Mouse (Mus musculus) heart, adult 10 weeks (tissue): ENCODE results near the gene Morc2b. TPM values are rescaled to one million over a fixed set of nuclear protein-coding genes. Genes with fewer than 3 reads are reported as not detected.

Source experiments
- polyA plus RNA-seq: library from polyadenylated mRNA; stranded (reverse); fragments of 350-450 nt; fragmentation: Illumina TruSeq; extraction: RNeasy Lipid Tissue Mini Kit (QIAGEN cat#74804); gene quantifications from one replicate; pipeline ENCODE4 v1.2.3, GENCODE M21; 2014; ENCODE audit warnings: low read depth, low replicate concordance

The Morc2b gene
- polyA plus RNA-seq: 0.47 TPM

DNA sequence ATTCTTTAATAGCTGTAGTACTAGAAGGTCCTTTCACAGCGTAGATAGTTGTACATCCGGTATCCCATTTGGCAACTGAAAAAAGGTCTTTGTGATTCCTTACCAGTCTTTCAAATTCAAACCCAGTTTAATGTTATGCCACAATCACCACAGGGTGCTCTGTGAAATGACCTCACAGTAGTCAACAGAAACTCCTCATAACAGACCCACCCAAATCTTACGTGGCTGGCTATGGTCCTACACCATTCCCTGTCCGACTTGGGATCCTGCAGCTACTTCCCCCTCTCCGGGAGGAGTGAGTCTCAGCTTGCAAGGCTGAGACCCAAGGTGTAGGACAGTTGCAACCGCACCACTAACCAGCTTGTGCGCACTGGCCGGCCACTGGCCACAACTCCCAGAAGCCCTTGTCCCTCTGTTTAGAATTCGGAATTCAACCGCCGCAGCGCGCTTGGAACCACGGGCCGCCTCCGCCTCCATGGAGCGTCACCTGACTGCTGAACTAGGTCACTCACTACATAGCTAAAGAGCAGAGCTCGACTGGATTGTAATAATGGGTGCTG, at the start of gene Morc2b:
Gene Morc2b (minus strand): TSS at position 423 of the 560 bp plus-strand sequence.

GRCm38 (mm10) chr17:33168147-33168546, 28.7 kb upstream of the Morc2b start, which contains the start of gene Olfr55:
Gene Olfr55, plus strand, starts transcription at chr17:33168447.

GRCm38 (mm10) chr17:33089220-33089949, 50.1 kb downstream of the Morc2b start, which contains the start of gene Zfp563:
Gene Zfp563, plus strand, starts transcription at chr17:33089310.

DNA sequence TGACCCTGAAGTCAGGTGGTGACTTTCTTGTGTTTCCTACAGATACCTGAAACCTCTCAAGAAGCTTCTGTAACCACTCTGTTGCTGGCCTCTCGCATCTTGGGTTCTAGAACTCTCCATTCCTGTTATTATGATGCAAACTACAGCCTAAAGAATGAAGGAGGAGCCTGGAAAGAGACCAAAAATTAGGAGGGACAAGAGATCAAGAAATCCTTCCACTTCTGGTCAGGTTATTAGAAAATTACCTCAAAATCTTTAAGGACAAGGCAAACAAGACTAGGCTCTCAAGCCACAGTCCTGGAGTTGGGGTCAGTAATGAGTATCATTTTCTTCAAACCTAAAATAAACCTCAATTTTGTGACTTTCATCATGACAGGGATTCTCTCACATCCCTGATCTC, 71.5 kb downstream of the Morc2b start, which contains the start of gene 4921501E09Rik:
Gene 4921501E09Rik (minus strand): TSS at position 101 of the 400 bp plus-strand sequence.

Other genes starting within 250 kb of the Morc2b start
- gene Zfp870, start 248.0 kb downstream of the Morc2b start, polyA plus RNA-seq: 6.5 TPM
- gene Cyp4f14, start 222.3 kb downstream of the Morc2b start, polyA plus RNA-seq: 0.73 TPM
- gene Cyp4f13, start 192.3 kb downstream of the Morc2b start, polyA plus RNA-seq: 19.5 TPM
- 2.9 TPM for gene Zfp472, start 173.9 kb downstream of the Morc2b start, polyA plus RNA-seq
- gene Zfp952, start 146.6 kb downstream of the Morc2b start, polyA plus RNA-seq: 6.6 TPM
- 2.8 TPM for gene Zfp763, start 106.3 kb downstream of the Morc2b start, polyA plus RNA-seq
- not detected for gene 4921501E09Rik, start 71.6 kb downstream of the Morc2b start, polyA plus RNA-seq
- 3.6 TPM for gene Zfp563, start 50.4 kb downstream of the Morc2b start, polyA plus RNA-seq
- gene Olfr55, start 28.8 kb upstream of the Morc2b start, polyA plus RNA-seq: not detected
- not detected for gene Olfr239, start 51.6 kb upstream of the Morc2b start, polyA plus RNA-seq
- gene Olfr1564, start 82.0 kb upstream of the Morc2b start, polyA plus RNA-seq: 0.13 TPM
- gene Zfp955a, start 115.5 kb upstream of the Morc2b start, polyA plus RNA-seq: 11.8 TPM
- not detected for gene Olfr63, start 125.0 kb upstream of the Morc2b start, polyA plus RNA-seq
- 9.9 TPM for gene Zfp955b, start 149.9 kb upstream of the Morc2b start, polyA plus RNA-seq
- gene Zfp81, start 219.2 kb upstream of the Morc2b start, polyA plus RNA-seq: 3.3 TPM